Mouse (Mus musculus) intestine, embryonic 15.5 days (tissue): Measurements from ENCODE around the gene Srsf9. TPM values are rescaled to one million over a fixed set of nuclear protein-coding genes. Genes with fewer than 3 reads are reported as not detected.

Experiments
- ATAC-seq: fragments of 200-750 bp; cut with Nextera tagmentation; 2 replicates; pipeline ENCODE4 v1.8.0; 2017; ENCODE audit warnings: moderate TSS enrichment, moderate library complexity
- H3K27ac ChIP-seq: fragments of 300-500 bp; sonication (generic); 2 replicates; pipeline ENCODE4 v1.5.1; 2015; ENCODE audit warnings: mild to moderate bottlenecking, inconsistent platforms
- H3K27me3 ChIP-seq: fragments of 300-500 bp; sonication (generic); replicated peaks from 2 replicates; pipeline ENCODE4 v1.6.1; 2015; ENCODE audit warnings: inconsistent platforms
- H3K36me3 ChIP-seq: fragments of 300-500 bp; sonication (generic); 2 replicates; pipeline ENCODE4 v1.6.1; 2015; ENCODE audit warnings: inconsistent platforms
- H3K4me1 ChIP-seq: fragments of 300-500 bp; sonication (generic); replicated peaks from 2 replicates; pipeline ENCODE4 v1.6.1; 2015; ENCODE audit warnings: inconsistent platforms
- H3K4me2 ChIP-seq: fragments of 300-500 bp; sonication (generic); replicated peaks from 2 replicates; pipeline ENCODE4 v1.6.1; 2015; ENCODE audit warnings: mild to moderate bottlenecking, inconsistent platforms
- H3K4me3 ChIP-seq: fragments of 300-500 bp; sonication (generic); replicated peaks from 2 replicates; pipeline ENCODE4 v1.5.1; 2015; ENCODE audit warnings: inconsistent platforms
- H3K9ac ChIP-seq: fragments of 300-500 bp; sonication (generic); 2 replicates; pipeline ENCODE4 v1.6.1; 2015; ENCODE audit warnings: inconsistent platforms
- H3K9me3 ChIP-seq: fragments of 300-500 bp; sonication (generic); 2 replicates; pipeline ENCODE4 v1.6.1; 2016; ENCODE audit warnings: inconsistent platforms
- WGBS: fragments of 180-500 bp; shearing (Covaris S2); methylation state at CpG from one replicate; pipeline ENCODE4 v1.1.7; 2015; 5-methylcytosine and 5-hydroxymethylcytosine counted together
- polyA plus RNA-seq: library from polyadenylated mRNA; unstranded; fragments of >200 nt; fragmentation: Nextera tagmentation; extraction: Ambion mirVana; gene quantifications from 2 replicates; pipeline ENCODE4 v1.2.1, GENCODE M21; 2015

The Srsf9 gene
- polyA plus RNA-seq, result 217 and 220 TPM in 2 replicates

DNA sequence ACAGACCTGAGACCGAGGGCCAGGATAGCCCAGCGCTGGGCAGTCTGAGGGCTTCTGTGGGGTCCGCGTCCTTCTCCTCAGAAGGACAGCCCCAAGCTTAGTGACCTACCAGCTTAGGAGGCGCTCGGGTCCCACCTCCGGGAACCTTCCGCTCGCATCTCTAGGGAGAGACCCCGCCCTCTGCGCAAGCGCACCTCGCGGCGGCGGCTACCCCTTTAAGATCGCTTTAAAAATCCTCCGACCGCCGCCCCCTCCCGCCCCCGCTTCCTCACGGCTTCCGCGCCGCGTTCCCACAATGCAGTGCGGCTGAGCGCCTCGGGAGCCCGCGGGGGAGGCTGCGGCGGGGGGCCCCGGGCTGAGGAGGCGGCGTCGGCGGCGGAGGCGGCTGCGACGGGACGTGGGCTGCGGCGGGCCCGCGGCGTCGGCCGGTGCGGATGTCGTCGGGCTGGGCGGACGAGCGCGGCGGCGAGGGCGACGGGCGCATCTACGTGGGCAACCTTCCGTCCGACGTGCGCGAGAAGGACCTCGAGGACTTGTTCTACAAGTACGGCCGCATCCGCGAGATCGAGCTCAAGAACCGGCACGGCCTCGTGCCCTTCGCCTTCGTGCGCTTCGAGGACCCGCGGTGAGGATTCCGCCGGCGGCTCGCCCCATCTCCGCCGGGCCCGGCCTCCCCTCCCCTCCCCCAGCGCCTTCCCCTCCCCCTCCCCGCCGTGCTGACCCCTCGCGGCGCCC, at the start of gene Srsf9:
Gene Srsf9 (plus strand): TSS at position 303 of the 735 bp plus-strand sequence.
- H3K27ac ChIP-seq, result peak within 1 kb of the TSS; percentile 93
- H3K9ac ChIP-seq, result peak within 1 kb of the TSS; percentile 94
- peaks cover 14% of the 10 kb centered on the region for H3K36me3 ChIP-seq
- peak; percentile 96 for ATAC-seq
- H3K4me3 ChIP-seq, result peak within 1 kb of the TSS; percentile 91
- H3K4me2 ChIP-seq, result peak within 1 kb of the TSS; percentile 78
- H3K27me3 ChIP-seq, result no peaks in the 10 kb centered on the region
- H3K4me1 ChIP-seq, result peaks cover 20% of the 10 kb centered on the region
- under 1% methylated on average over 91 of the region's 97 CpGs for WGBS
- H3K9me3 ChIP-seq, result no peaks in the 10 kb centered on the region

DNA sequence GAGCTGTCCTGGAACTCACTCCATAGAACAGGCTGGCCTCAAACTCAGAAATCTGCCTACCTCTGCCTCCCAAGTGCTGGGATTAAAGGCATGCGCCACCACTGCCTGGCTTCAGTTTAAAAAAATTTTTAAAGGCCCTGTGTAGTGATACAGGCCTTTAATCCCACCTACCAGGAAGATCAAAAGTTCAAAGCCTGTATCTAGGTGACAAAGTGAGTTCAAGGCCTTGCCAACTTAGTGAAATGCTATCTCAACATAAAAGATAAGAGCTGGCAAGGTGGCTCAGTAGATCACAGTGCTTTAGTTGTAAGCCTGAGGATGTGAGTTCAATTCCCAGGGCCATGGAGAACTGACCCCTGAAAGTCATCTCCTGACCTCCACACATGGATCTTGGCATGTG, 48.9 kb upstream of the Srsf9 start:
- H3K27me3 ChIP-seq, result no peaks in the 10 kb centered on the region
- H3K36me3 ChIP-seq, result no peaks in the 10 kb centered on the region
- 56% methylated on average over 1 of the region's 1 CpGs for WGBS
- no peak for ATAC-seq
- H3K9me3 ChIP-seq, result no peaks in the 10 kb centered on the region
- no peak overlapping the region for H3K4me2 ChIP-seq
- no peak overlapping the region for H3K9ac ChIP-seq
- H3K4me1 ChIP-seq, result peaks cover 9% of the 10 kb centered on the region; the same call in 1 of the 2 replicates
- H3K4me3 ChIP-seq, result no peak overlapping the region
- H3K27ac ChIP-seq, result no peak overlapping the region

DNA sequence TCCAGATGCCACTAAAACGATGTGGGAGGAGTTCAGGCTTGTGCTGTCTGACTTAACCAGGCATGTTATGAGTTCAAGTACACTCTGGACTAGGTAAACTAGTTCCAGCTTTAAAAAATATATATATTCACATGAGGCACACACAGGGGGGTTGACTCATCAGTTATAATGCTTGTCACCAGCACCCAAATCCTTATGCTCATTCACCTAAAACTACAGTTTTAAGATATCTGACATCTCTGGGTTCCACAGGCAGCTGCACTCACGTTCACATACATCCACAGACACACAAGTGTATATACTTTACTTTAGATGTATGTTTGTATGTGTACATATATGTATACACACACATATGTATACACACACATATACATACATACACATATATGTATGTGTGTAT, 48.2 kb upstream of the Srsf9 start:
- Histone ChIP-seq H3K27me3 (no peaks in the 10 kb centered on the region), H3K4me2 (no peak overlapping the region), H3K9me3 (no peaks in the 10 kb centered on the region), H3K36me3 (no peaks in the 10 kb centered on the region), H3K4me1 (peaks cover 6% of the 10 kb centered on the region; the same call in 1 of the 2 replicates), H3K9ac (no peak overlapping the region), H3K4me3 (no peak overlapping the region), H3K27ac (no peak overlapping the region)
- 54% methylated on average over 2 of the region's 2 CpGs for WGBS
- ATAC-seq, result no peak; the same call in 1 of the 2 replicates

DNA sequence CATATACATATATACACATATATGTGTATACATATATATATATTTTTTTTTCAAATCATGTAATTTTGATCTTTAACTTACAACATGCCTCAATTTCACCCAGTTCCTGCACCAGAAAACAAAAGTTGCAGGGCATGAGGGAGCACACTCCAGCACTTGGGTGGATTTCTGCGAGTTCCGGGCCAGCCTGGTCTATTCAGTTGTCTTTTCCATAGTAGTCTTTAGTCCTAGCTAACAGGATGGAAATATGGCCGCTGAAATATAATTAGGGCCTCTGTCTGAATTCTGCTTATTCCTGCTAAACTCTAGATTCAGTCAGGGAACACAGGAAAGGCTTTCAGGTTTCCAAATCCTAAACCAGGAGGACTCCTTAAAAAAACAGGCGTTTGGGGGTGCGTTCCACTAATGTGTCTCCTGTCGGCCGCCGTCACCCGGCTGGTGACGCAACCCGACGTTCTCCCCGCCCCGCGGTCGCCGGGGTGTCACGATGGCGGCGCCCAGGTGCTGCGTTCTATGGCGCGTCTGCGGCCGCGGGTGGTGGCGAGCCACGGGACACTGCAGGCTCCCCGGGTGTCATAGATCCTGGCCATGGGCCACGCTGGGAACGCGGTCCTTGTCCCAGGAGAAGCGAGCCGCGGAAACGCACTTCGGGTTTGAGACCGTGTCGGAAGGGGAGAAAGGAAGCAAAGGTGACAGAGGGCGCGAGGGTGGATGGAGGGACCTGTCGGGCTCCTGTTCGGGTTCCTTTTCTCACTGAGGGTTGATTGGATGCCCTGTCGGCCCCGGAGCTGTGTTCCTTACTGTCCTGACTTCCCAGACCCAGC, 47.5 kb upstream of the Srsf9 start, which contains the start of gene Coq5:
Gene Coq5 (plus strand): TSS at position 441 of the 824 bp plus-strand sequence.
- peak within 1 kb of the TSS; percentile 86 for H3K9ac ChIP-seq
- peak; percentile 87 for ATAC-seq
- 0 out of 2 replicates have a peak within 1 kb of the TSS, but pooled peaks have one; percentile 23 for H3K27ac ChIP-seq
- peaks cover 6% of the 10 kb centered on the region; the same call in 1 of the 2 replicates for H3K36me3 ChIP-seq
- WGBS, result 3% methylated on average over 45 of the region's 45 CpGs
- peaks cover 6% of the 10 kb centered on the region; the same call in 1 of the 2 replicates for H3K4me1 ChIP-seq
- no peaks in the 10 kb centered on the region for H3K9me3 ChIP-seq
- H3K4me3 ChIP-seq, result peak within 1 kb of the TSS; percentile 87
- H3K4me2 ChIP-seq, result peak within 1 kb of the TSS; percentile 87
- H3K27me3 ChIP-seq, result no peaks in the 10 kb centered on the region

DNA sequence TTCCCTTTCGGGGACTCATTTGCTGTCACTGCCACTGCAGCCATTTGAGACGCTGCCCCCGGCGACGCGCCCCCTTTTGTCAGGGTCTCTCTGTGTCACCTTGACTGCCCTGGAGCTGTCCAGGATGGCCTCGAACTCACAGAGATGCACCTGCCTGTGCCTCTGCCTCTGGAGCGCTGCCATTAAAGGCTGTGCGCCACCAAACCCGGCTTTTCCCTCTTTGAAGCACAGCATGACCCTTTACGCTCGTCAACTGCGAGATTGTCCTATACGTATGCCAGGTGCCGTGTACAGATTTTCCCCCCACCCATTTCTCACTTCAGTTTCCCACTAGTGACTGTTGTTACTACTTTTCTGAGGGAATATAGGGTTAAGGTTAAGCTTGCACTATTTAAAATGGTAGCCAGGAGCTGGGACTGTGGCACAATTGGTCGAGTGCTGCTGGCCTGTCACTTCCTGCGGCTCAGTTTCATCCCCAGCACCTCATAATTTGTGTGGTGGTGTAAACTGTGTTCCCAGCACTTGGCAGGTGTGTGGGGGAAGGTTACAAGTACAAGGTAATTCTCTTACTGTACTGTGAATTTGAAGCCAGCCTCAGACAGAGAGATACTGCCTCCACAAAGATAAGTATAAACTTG, 46.8 kb upstream of the Srsf9 start:
- peak overlapping the region; percentile 86 for H3K9ac ChIP-seq
- peak overlapping the region; percentile 87 for H3K4me3 ChIP-seq
- H3K9me3 ChIP-seq, result no peaks in the 10 kb centered on the region
- peaks cover 10% of the 10 kb centered on the region; the same call in 1 of the 2 replicates for H3K36me3 ChIP-seq
- no peaks in the 10 kb centered on the region for H3K27me3 ChIP-seq
- peaks cover 6% of the 10 kb centered on the region; the same call in 1 of the 2 replicates for H3K4me1 ChIP-seq
- peak overlapping the region; percentile 87 for H3K4me2 ChIP-seq
- WGBS, result 5% methylated on average over 17 of the region's 17 CpGs
- ATAC-seq, result peak; percentile 19
- 0 out of 2 replicates have a peak overlapping the region, but pooled peaks have one; percentile 23 for H3K27ac ChIP-seq

DNA sequence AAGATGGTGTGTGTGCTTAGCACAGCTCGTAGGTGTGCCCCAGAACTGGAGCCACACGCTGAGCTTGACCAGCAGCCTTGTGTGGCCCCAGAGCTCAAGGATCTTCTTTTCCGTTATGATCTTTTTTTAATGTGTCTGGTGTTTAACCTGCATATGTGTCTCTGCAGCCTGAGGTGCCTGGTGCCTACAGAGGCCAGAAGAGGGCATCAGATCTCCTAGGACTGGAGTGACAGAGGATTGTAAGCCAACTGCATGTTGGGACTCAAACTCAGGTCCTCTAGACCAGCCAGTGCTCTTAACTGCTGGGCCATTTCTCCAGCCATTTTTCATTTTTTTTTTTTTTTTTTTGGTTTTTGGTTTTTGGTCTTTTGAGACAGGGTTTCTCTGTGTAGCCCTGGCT, 42.2 kb upstream of the Srsf9 start:
- H3K4me1 ChIP-seq, result peaks cover 4% of the 10 kb centered on the region; the same call in 1 of the 2 replicates
- H3K27me3 ChIP-seq, result no peaks in the 10 kb centered on the region
- H3K27ac ChIP-seq, result no peak overlapping the region
- no peak overlapping the region for H3K4me3 ChIP-seq
- no peak overlapping the region for H3K4me2 ChIP-seq
- no peak for ATAC-seq
- peaks cover 15% of the 10 kb centered on the region; the same call in 1 of the 2 replicates for H3K36me3 ChIP-seq
- WGBS, result 86% methylated on average over 3 of the region's 3 CpGs
- H3K9me3 ChIP-seq, result no peaks in the 10 kb centered on the region
- no peak overlapping the region for H3K9ac ChIP-seq

DNA sequence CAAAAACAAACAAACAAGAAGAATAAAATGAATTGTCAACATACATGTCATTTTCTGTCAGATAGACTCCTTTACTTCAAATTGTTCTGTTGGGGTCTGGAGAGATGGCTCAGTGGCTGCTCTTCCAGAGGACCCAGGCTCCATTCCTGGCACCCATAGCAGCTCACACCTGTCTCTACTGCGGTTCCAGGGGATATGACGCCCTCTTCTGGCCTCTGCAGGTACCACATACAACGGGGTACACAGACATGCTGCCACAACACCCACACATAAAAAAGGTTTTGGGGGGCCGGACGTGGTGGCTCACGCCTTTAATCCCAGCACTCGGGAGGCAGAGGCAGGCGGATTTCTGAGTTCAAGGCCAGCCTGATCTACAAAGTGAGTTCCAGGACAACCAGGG, 32.8 kb upstream of the Srsf9 start:
- WGBS, result 91% methylated on average over 8 of the region's 8 CpGs
- H3K27me3 ChIP-seq, result no peaks in the 10 kb centered on the region
- H3K27ac ChIP-seq, result no peak overlapping the region
- peaks cover 16% of the 10 kb centered on the region for H3K4me1 ChIP-seq
- no peak for ATAC-seq
- H3K9me3 ChIP-seq, result no peaks in the 10 kb centered on the region
- no peak overlapping the region for H3K4me3 ChIP-seq
- no peak overlapping the region for H3K4me2 ChIP-seq
- H3K9ac ChIP-seq, result no peak overlapping the region
- peaks cover 39% of the 10 kb centered on the region for H3K36me3 ChIP-seq

DNA sequence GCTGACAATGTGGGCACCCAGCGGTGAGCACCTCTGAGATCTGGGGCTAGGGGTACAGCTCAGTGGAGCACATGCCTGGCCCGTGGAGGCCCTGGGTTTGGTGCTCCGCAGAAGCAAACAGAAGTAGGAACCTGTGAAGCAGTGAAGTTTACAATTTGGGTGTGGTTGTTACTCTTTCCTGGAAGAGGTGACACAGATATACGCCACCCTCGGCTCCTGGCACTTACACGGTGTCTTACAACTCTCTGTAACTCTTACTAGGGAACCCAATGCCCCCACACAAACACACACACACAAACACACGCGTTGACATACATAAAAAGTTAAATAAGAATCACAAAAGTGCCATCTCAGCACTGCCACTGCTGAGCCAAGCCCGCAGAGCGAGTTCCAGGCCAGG, 30.6 kb upstream of the Srsf9 start:
- 70% methylated on average over 10 of the region's 10 CpGs for WGBS
- Histone ChIP-seq H3K27me3 (no peaks in the 10 kb centered on the region), H3K36me3 (peaks cover 27% of the 10 kb centered on the region), H3K4me3 (no peak overlapping the region), H3K9ac (no peak overlapping the region), H3K4me2 (no peak overlapping the region), H3K27ac (0 out of 2 replicates have a peak overlapping the region, but pooled peaks have one; percentile 1), H3K4me1 (peaks cover 19% of the 10 kb centered on the region), H3K9me3 (no peaks in the 10 kb centered on the region)
- ATAC-seq, result no peak

DNA sequence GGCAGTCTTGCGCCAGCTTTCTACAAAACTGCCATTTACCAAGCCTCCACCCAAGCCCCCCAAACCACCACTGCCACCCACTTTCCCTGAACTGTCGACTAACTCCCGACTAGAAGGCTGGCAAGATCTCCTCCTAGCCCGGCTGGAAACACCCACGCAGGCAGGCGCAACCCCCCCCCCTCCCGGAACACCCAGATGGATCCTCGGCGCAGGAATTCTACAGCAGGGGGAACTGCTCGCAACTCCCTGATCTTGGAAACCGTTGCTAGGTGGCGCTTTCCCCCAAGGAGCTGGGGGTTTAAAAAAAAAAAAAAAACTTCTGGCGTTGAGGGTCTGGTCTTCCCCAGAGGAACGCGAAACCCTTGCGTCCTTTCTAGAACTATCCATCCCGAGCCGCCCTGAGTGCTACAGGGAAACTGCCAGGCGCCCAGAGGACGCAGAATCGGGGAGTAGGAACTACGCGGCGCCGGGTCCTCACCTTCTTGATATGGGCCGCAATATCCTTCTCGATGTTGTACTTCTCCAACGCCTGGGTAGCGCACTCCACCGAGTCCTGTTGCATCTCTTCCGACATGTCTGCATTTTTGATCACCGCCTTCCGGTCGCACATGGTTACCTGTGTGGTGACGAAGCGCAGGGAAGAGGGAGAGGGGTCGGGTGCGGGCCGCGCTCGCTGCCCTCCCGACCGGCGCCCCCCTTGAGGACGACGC, 26.8 kb upstream of the Srsf9 start:
- WGBS, result under 1% methylated on average over 45 of the region's 46 CpGs
- no peaks in the 10 kb centered on the region for H3K27me3 ChIP-seq
- H3K4me3 ChIP-seq, result peak overlapping the region; percentile 95
- peak overlapping the region; percentile 90 for H3K9ac ChIP-seq
- peaks cover 23% of the 10 kb centered on the region for H3K4me1 ChIP-seq
- H3K27ac ChIP-seq, result peak overlapping the region; percentile 94
- H3K4me2 ChIP-seq, result peak overlapping the region; percentile 49
- peak; percentile 1 for ATAC-seq
- H3K36me3 ChIP-seq, result peaks cover 24% of the 10 kb centered on the region
- H3K9me3 ChIP-seq, result no peaks in the 10 kb centered on the region

DNA sequence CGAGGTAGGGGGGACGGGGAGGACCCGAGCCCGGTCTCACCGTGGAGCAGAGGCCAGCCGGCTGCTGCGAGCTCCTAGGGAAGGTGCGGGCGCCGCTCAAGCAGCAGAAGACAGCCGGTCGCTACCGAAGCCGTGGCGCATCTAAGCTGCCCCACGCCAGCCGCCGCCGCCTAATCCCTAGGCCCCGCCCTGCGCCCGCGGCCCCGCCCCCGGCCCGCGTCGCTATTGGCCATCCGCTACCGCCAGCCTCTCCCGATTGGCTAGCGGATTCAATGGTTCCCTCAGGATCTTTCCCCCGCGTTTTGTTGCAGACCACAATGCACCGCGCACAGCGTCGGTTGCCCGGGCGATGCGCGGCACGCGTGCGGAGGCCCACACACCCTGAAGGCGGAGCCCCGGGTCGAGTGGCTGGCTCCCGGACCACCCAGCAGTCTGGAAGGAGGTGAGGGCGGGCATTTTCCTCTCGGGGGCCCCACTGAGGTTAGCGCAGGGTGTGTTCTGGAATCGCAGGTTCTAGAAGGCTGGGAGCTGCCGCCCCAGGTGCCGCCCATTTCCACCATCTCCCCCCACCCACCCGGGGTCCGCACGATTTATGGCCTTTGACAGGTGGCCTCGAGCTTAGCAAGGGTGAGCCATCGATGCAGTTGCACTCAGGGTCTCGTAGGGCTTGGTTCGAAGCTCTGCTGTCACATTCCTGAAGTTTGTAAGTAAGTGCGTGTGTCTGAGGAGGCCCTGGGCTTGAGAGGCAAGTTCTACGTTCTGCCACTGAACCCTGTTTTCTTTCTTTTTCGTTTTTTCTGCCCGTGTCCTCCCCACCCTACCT, 26.0 kb upstream of the Srsf9 start, which contains the start of gene Dynll1:
Gene Dynll1 (minus strand): TSS at position 208 of the 823 bp plus-strand sequence.
- H3K36me3 ChIP-seq, result peaks cover 17% of the 10 kb centered on the region
- no peaks in the 10 kb centered on the region for H3K27me3 ChIP-seq
- H3K4me3 ChIP-seq, result peak within 1 kb of the TSS; percentile 95
- peak within 1 kb of the TSS; percentile 88 for H3K4me2 ChIP-seq
- no peaks in the 10 kb centered on the region for H3K9me3 ChIP-seq
- peaks cover 23% of the 10 kb centered on the region for H3K4me1 ChIP-seq
- H3K9ac ChIP-seq, result peak within 1 kb of the TSS; percentile 90
- peak; percentile 98 for ATAC-seq
- peak within 1 kb of the TSS; percentile 94 for H3K27ac ChIP-seq
- whole genome bisulfite sequencing, result under 1% methylated on average over 65 of the region's 66 CpGs

DNA sequence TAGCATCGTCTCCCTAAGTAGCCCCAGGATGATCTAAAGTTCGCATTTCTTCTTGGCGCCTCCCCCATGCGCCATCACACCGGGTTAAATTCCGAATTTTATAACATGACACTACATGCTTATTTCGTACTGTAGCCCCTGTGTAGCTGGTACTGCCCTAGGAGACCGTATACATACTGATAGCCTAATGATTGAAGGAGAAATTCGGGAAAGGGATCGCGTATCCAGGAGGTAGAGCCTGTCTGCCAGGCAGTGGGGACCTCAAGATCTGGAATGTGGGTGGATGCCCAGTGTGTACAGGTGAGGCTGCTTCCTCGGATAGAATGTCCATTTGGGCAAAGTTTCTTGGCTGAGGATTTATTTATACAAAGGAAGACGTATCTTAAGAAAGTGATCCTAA, 25.4 kb upstream of the Srsf9 start:
- peak overlapping the region; percentile 95 for H3K4me3 ChIP-seq
- H3K27me3 ChIP-seq, result no peaks in the 10 kb centered on the region
- peak overlapping the region; percentile 73 for H3K27ac ChIP-seq
- H3K4me2 ChIP-seq, result peak overlapping the region; percentile 88
- no peak for ATAC-seq
- WGBS, result 19% methylated on average over 13 of the region's 13 CpGs
- peaks cover 18% of the 10 kb centered on the region for H3K4me1 ChIP-seq
- H3K36me3 ChIP-seq, result peaks cover 14% of the 10 kb centered on the region
- H3K9ac ChIP-seq, result peak overlapping the region; percentile 49
- no peaks in the 10 kb centered on the region for H3K9me3 ChIP-seq
